Mouse (Mus musculus) left cerebral cortex, adult 9 months (tissue): Measurements from ENCODE around the gene Syt3.

Experiments used
- DNase-seq, 2 experiments: peaks; one replicate each; pipeline ENCODE4 v3.0.0; 2022; ENCODE audit warnings: low spot score in 2 of 2

Syt3 gene

GRCm38 (mm10) chr7:44443268-44444173 is 59.6 kb downstream of the Syt3 start:
- DNase-seq = no peak

- no peak for DNase-seq
These were observed 61.1 kb downstream of the Syt3 start for GRCm38 (mm10) chr7:44444886-44445527.

GRCm38 (mm10) chr7:44445528-44445923 is 61.6 kb downstream of the Syt3 start:
- DNase-seq = no peak

GRCm38 (mm10) chr7:44446070-44446855 is 62.4 kb downstream of the Syt3 start:
- no peak for DNase-seq
